Mouse (Mus musculus) common myeloid progenitor, adult 5-6 weeks (primary cell): ENCODE data around the gene Xpa. TPM values are rescaled to one million over a fixed set of nuclear protein-coding genes. Genes with fewer than 3 reads are reported as not detected.
"Not testable (repeated sequence)": the region's sequence is repeated elsewhere in the genome, so short reads cannot be mapped to it uniquely, and the experiment has no call there.

Experiments used
- ATAC-seq: replicated peaks from 2 replicates; pipeline ENCODE4 v1.8.0; 2016; ENCODE audit warnings: low read depth, mild to moderate bottlenecking, moderate TSS enrichment, inconsistent platforms; ENCODE audit not compliant: poor library complexity, severe bottlenecking
- total RNA-seq: library from RNA; stranded (forward); fragments of 200-1000, 187-1606 nt; gene quantifications from 2 replicates; pipeline ENCODE4 v1.2.3, GENCODE M21; 2017

The Xpa gene
- total RNA-seq: 33.2 and 41.7 TPM in 2 replicates

GRCm38 (mm10) chr4:46195781-46196487, at the start of gene Xpa:
Xpa (minus strand) TSS chr4:46196311.
- ATAC-seq: peak; percentile 94

GRCm38 (mm10) chr4:46235871-46236270, 39.8 kb upstream of the Xpa start:
- ATAC-seq: no peak

DNA sequence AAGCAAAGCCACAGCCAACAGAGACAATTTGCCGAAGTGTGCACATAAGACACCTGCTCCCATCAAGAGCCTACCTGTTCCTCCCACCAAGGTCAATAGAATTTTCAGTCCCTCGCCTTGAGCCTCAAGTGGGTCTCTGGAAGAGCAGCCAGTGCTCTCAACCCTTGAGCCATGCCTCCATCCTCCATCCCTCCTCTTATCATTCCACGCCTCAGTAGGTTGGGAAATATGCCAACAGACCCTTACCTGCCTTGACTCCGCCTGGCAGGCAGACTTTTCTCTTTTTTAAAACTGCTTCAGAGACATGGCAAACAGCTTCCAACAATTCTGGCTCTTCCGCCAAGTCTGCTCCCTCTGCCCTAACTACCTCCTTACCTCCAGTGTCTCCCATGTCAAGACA, 38.6 kb upstream of the Xpa start:
- ATAC-seq: no peak

- ATAC-seq: no peak
Observed at GRCm38 (mm10) chr4:46226972-46227535, 30.9 kb upstream of the Xpa start.

- ATAC-seq: no peak
Observed at GRCm38 (mm10) chr4:46221090-46221489, 25.0 kb upstream of the Xpa start.

DNA sequence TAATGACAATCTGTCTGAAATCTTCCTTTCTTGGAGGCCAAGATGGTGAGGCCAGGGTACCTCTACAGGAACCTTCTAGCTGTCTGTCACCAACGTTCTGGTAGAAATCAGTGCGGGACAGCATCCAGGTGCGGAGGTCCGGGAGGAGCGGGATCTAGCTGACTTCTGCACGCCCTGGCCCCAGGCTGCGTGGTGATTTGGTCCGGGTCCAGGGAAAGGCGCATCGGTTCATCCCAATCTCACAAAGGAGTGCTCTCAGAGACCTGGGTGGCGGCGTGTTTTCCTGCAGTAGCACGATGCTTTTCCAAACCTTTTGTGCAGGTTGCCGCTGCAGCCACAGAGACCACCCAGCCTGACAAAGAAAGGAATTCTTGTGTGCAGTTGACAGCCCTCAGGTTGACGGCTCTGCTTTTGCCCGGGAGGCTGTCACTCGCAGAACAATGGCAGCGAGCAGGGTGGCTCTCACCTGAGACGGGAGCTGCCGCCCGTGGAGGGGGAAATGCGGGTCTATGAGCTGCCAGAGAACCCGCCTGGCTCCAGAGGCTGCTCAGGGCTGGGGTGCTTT, 6.5 kb upstream of the Xpa start:
- ATAC-seq: no peak

- peak; percentile 95 for ATAC-seq
Observed at GRCm38 (mm10) chr4:46201834-46202561, 5.9 kb upstream of the Xpa start.

DNA sequence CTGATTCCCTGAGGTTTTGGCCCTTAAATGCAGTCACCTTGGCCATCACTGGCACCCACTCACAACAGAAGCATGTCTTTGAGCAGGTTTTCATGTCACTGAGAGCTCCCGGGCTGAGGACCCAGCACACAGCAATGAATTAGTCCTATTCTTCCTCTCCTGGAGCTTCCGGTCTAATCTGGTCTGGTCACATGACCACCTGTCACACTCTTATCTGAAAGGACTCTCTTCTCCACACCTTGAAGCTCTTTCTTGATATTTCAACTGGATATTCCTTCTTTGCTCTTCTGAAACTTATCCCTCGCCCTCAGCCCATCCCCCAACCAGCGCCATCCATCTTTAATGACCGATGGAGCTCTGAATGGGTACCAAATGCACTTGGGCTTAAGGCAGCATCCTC, 2.0 kb upstream of the Xpa start:
- ATAC-seq: no peak

DNA sequence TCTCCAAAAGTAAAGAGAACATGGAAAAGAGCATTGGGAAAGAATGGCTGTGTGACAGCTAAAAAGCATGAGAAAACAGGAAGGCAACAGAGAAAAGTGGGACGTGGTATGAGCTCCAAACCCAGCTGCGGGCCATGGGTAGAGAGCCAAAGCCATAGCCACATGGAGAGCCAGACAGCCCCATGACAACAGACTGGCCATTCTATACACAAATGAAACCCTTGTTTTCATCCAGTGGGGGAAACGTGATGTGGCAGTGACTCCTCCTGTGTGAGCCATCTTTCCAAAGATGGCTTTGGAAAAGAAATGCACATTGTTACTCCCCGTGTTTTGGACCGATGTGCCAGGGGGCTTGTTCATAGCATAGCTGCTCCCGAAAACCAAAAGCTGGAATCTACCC, 402 bp upstream of the Xpa start:
- peak; percentile 42 for ATAC-seq

GRCm38 (mm10) chr4:46192011-46192410, 4.1 kb downstream of the Xpa start:
- not testable (repeated sequence) for ATAC-seq

DNA sequence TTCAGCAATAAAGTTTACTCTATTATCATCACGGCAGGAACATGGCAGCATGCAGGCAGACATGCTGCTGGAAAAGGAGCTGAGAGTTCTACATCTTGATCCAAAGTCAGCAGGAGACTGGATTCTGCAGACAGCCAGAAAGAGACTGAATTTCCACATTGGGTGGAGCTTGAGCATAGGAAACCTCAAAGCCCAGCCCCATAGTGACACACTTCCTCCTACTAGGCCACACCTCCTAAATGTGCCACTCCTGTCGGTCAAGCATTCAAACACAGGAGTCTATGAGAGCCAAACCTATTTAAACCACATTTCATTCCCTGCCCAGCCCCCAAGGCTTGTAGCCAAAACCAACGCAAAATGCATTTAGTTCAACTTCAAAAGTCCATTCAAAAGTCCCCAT, 9.6 kb downstream of the Xpa start:
- 0 out of 2 replicates have a peak, but pooled peaks have one; percentile 29 for ATAC-seq

DNA sequence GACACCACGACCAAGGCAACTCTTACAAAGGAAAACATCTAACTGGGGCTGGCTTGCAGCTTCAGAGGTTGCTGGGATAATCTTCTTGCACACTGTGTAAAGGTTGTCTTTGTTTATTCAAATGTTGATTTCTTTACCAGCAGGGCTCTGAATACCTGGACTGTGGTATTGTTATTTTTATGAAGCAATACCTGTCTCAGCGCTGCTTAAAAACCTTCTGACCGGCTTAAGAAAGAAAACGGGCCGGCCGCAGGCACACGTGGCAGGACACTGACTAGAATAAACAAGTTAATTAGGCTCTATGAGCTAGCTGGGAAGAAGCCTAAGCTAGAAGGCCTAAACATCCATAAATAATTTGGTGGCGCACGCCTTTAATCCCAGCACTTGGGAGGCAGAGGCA, 10.2 kb downstream of the Xpa start:
- no peak for ATAC-seq

DNA sequence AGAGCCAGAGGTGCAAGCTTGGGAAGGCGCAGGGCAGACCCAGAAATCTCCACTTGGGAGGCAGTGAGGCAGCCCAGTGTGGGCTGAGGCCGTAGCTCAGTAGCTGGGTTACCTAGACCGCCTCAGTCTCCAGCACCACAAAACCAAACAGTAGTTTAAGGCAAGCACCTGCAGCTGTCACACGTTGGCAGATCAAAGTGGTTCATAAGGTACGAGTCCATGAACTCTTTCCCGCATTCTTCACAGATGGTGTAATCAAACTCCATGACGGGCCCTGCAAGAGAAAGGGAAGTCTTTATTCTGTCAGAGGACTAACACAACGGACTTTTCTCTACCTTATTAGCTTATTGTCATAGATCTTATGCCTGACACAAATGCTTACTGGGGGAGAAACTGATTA, 10.7 kb downstream of the Xpa start:
- no peak for ATAC-seq

DNA sequence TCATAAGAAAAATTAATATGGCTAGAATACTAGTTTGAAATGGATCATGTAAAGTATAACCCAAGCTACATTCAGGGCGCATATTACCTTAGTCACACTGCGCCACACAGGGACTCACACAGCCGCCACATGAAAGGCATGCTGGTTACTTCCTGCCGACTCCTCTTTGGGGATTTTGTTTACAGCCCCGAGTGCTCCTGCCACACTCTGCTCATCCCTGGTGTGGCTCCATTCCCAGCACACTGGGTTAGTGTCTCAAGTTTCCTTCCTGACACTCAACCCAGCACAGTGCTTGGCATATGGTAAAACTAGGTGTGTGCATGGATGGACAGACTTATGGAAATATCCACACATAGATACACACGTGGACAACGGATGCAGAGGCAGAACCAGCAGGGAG, 13.9 kb downstream of the Xpa start:
- no peak for ATAC-seq

DNA sequence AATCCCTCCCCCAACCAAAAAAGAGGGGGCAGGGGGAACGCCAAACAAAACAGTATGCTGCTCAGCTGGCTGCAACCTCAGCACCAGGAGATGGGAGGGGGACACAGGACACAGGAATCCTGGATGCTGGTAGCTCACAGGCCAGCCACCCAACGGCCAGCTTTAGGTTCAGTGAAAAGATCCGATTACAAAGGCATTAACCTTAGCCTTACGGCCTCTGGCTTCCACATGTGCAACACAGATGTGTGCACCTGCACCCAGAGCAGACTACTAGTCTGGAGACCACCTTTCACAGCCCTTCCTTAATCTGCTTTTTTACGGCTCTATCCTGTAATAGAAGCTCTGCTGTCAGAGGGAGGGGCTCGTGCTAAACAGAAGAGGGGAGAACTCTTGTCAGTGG, 14.9 kb downstream of the Xpa start:
- no peak for ATAC-seq

GRCm38 (mm10) chr4:46177496-46177895, 18.6 kb downstream of the Xpa start:
- ATAC-seq: no peak

DNA sequence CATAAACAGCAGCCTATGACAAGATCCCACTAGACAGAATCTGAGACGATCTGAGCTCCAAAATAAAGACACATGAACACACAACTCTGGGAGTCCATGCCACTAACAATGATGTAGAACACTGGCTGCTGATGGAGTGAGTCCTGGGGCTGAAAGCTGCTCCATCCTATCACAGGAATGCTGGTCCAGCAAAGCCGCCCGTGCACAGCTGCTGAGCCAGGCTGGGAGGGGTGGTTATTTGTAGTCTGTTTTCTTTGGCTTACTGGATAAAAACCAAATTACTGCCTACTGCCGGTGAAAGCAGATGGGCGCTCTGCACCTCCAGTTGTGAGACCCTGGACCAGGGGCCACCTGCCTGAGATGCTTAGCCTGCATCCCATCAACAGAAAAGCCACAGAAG, 19.1 kb downstream of the Xpa start:
- no peak for ATAC-seq

DNA sequence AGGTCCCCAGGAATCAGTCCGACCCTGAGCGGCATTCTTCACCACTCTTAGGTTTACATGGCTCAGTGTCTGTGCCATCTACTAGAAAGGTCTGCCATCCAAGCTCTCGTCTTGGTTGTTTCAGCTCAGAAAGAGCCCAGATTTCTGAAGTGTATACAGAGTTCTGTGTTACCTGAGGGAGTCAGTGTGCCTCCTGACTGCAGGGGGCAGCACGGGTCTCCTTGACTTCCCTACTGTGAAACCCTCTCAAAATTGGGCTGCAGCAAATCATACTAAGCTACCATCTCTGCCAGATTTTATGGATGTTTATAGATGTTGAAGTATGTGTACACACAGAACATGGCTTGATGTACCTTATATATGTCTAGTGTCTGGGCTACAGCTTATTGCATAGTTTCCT, 19.8 kb downstream of the Xpa start:
- ATAC-seq: no peak

DNA sequence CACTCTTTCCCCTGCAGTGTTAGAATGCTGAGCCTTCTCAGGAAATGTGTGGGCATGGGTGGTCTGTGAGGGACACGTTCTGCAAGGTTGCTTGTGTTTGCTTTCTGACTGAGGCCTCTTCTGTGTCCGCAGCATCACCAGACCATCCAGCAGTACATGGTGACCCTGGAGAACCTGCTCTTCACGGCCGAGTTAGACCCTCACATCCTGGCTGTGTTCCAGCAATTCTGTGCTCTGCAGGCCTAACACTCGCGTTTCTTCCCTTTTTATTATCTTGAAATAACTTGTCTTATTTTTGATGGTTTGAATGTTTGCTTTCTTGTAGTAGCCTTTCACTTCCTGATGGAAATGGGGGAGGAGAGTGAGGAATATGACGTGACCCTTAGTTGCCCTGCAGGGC, 24.4 kb downstream of the Xpa start:
- ATAC-seq: no peak

- ATAC-seq: no peak
Observed at GRCm38 (mm10) chr4:46165831-46166230, 30.3 kb downstream of the Xpa start.

DNA sequence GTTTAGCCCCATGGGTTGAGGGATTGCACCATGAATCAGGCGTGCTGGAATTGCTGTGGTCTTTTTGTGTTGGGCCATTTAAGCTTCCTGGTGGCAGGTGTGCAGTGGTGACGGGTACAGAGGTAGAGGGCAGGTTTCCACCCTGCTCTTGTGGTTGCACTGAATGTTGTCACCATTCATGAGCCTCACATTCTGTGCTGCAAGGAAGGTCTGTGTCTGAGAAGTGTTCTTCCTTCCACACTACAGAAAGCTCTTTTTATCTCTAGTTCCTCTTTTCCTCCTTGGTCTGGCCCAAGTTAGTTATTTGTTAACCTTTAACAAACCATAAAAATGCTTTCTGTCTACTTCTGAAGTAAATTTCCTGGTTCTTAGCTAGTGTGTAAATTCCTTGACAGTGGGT, 32.1 kb downstream of the Xpa start:
- ATAC-seq: peak; percentile 62
